Mouse (Mus musculus): ENCODE results near the gene Ipo4.

GRCm38 (mm10) chr14:55642679-55643059 lies 6.9 kb upstream of the Ipo4 start:
- TF ChIP-seq POLR2A (IDR thresholded peaks at IDR 0.05; ENCODE audit: borderline replicate concordance, extremely low read depth, insufficient read depth, insufficient read length, poor library complexity, severe bottlenecking) (no peak), CTCF (IDR thresholded peaks at IDR 0.05; ENCODE audit: borderline replicate concordance, extremely low read depth, insufficient read depth, insufficient read length) (no peak)
